Mouse (Mus musculus): ENCODE results near the gene Rap1gap2. TPM values are rescaled to one million over a fixed set of nuclear protein-coding genes. Genes with fewer than 3 reads are reported as not detected.

Gene Rap1gap2
- polyA plus RNA-seq, 1 experiment, result 7.3 TPM

DNA sequence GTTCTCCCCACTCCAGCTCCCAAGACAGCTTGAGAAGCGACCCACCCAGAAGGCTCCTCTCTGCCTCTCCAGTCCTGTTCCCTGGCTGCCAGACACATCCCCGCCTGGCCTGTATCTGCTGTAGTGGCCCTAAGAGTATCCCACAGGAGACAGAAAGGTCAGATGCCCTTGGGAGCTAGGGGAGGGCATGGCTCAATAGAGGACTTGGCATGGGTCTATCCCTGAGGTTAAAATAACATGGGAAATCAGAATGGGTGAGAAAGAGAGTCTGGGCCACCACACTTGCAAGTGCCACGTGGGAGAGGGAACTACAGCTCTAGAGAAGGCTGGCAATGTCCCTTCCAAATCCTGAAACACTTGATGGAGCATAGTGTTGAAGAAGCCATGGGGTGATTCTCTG lies 152.3 kb downstream of the Rap1gap2 start:
- Histone ChIP-seq H3K4me1 (ENCODE audit: control insufficient read depth, insufficient read depth, low read length) (no peaks in the 10 kb centered on the region), H3K4me3 (ENCODE audit: insufficient read depth, low read length) (no peak overlapping the region), H3K27ac (ENCODE audit: insufficient read depth, low read length) (no peak overlapping the region)
- TF ChIP-seq POLR2A (IDR thresholded peaks at IDR 0.05; ENCODE audit: low read depth, low read length) (no peak), CTCF (IDR thresholded peaks at IDR 0.05; ENCODE audit: borderline replicate concordance, insufficient read depth, low read length) (no peak)

DNA sequence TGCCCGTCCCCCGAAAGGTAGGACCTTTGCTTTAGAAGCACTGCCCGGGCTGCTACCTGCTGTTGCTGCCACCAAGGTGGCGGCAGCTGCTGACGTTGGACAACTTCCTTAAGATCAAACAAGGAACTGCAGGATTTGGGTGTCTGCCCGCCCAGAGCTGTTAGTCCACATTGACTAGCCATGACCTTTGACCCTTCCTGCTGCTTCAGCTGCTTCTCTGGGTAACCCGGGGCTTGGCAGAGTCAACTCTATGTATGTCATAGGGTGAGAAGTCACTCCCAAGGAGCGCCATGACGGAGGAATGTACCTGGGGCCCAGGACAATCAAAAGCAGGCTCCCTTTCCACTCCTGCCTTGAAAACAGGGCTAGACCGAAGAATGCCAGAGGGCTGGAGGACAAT lies 153.5 kb downstream of the Rap1gap2 start:
- Histone ChIP-seq H3K27ac (ENCODE audit: insufficient read depth, low read length) (no peak overlapping the region), H3K4me3 (ENCODE audit: insufficient read depth, low read length) (no peak overlapping the region), H3K4me1 (ENCODE audit: control insufficient read depth, insufficient read depth, low read length) (no peaks in the 10 kb centered on the region)
- no peak for TF ChIP-seq CTCF (IDR thresholded peaks at IDR 0.05; ENCODE audit: borderline replicate concordance, insufficient read depth, low read length)
- TF ChIP-seq POLR2A (IDR thresholded peaks at IDR 0.05; ENCODE audit: low read depth, low read length), result no peak

DNA sequence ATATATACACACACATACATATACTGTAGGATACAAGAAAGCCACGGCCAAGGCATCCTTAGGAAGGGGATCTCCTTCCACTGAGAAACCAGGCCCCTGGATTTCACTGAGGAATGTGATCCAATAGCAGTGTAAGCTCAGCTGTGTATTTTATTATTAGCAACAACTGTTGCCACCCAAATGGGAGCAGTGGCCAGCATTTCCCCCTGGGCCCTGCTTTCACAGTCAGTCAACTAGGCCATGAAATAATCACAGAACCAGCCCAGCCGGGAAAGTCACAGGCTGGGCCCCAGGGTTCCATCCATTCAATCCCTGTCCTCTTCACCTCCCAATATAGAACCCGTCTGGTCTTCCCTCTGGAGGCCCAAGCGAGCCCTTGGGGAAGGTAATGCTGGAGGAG lies 162.2 kb downstream of the Rap1gap2 start:
- Histone ChIP-seq H3K4me3 (ENCODE audit: insufficient read depth, low read length) (no peak overlapping the region), H3K4me1 (ENCODE audit: control insufficient read depth, insufficient read depth, low read length) (no peaks in the 10 kb centered on the region; the same call in 1 of the 2 replicates), H3K27ac (ENCODE audit: insufficient read depth, low read length) (no peak overlapping the region)
- TF ChIP-seq CTCF (IDR thresholded peaks at IDR 0.05; ENCODE audit: borderline replicate concordance, insufficient read depth, low read length) (no peak), POLR2A (IDR thresholded peaks at IDR 0.05; ENCODE audit: low read depth, low read length) (no peak)

DNA sequence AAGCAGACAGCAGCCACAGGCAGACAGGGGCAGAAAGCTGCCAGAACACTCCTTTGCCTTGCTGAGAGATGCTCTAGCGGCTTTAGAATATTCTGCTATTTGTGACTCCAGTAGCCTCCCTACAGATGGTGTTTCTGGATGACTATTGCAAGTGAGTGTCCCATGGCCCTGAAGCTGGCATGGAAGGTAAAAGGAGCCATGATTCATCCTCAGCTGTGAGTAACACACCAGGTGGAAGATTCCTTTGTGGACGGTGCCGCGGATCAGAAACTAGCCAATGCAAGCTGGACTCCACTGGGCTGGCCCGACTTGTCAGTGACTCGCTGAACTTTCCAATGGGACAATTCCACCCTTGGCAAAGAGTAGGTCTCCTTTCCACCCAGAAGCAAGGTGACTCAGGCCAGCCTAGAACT lies 162.7 kb downstream of the Rap1gap2 start:
- Histone ChIP-seq H3K4me1 (ENCODE audit: control insufficient read depth, insufficient read depth, low read length) (no peaks in the 10 kb centered on the region; the same call in 1 of the 2 replicates), H3K4me3 (ENCODE audit: insufficient read depth, low read length) (no peak overlapping the region), H3K27ac (ENCODE audit: insufficient read depth, low read length) (no peak overlapping the region)
- TF ChIP-seq CTCF (IDR thresholded peaks at IDR 0.05; ENCODE audit: borderline replicate concordance, insufficient read depth, low read length) (no peak), POLR2A (IDR thresholded peaks at IDR 0.05; ENCODE audit: low read depth, low read length) (no peak)

DNA sequence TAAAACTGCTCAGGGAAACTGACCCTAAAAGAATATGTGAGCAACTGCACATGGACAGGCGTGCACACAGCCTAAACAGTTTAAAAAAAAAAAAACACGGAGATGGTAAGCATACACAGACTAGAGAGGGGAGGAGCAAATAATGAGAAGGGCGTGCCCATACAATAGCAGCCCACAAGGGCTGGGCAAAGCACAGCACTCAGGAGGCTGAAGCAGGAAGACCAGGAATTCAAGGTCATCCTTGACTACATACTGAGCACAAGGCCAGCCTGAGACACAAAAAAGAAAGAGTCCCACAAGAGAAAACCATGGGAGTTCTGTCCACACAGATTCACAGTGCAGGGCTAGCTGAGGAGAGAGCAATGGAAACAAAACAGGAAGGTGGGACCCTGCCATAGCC lies 165.1 kb downstream of the Rap1gap2 start:
- no peak overlapping the region for H3K4me3 ChIP-seq (ENCODE audit: insufficient read depth, low read length)

DNA sequence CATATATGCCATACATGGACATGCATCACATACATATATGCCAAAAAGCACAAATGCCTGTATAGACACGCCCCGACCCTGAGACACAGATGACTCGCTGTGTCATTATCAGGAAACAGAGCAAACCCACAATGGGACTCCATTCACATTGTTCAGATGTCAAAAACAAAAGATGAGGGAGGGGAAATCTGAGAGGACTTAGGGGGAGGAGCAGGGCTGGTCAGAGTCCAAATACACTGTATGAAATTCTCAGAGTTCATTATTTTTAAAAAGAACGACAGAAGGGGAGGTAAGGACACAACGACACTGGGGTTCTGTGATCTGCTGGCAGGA lies 166.8 kb downstream of the Rap1gap2 start:
- no peak for TF ChIP-seq POLR2A (IDR thresholded peaks at IDR 0.05; ENCODE audit: low read depth, low read length)
- no peak for TF ChIP-seq CTCF (IDR thresholded peaks at IDR 0.05; ENCODE audit: borderline replicate concordance, insufficient read depth, low read length)
- Histone ChIP-seq H3K4me3 (ENCODE audit: insufficient read depth, low read length) (no peak overlapping the region), H3K27ac (ENCODE audit: insufficient read depth, low read length) (peak overlapping the region; percentile 41; the same call in 1 of the 2 replicates), H3K4me1 (ENCODE audit: control insufficient read depth, insufficient read depth, low read length) (peaks cover 7% of the 10 kb centered on the region; the same call in 1 of the 2 replicates)

More for the DNA sequence above, 165.1 kb downstream of the Rap1gap2 start:
- no peak for TF ChIP-seq POLR2A (IDR thresholded peaks at IDR 0.05; ENCODE audit: low read depth, low read length)
- TF ChIP-seq CTCF (IDR thresholded peaks at IDR 0.05; ENCODE audit: borderline replicate concordance, insufficient read depth, low read length), result no peak
- Histone ChIP-seq H3K4me1 (ENCODE audit: control insufficient read depth, insufficient read depth, low read length) (peaks cover 7% of the 10 kb centered on the region; the same call in 1 of the 2 replicates), H3K27ac (ENCODE audit: insufficient read depth, low read length) (no peak overlapping the region)

DNA sequence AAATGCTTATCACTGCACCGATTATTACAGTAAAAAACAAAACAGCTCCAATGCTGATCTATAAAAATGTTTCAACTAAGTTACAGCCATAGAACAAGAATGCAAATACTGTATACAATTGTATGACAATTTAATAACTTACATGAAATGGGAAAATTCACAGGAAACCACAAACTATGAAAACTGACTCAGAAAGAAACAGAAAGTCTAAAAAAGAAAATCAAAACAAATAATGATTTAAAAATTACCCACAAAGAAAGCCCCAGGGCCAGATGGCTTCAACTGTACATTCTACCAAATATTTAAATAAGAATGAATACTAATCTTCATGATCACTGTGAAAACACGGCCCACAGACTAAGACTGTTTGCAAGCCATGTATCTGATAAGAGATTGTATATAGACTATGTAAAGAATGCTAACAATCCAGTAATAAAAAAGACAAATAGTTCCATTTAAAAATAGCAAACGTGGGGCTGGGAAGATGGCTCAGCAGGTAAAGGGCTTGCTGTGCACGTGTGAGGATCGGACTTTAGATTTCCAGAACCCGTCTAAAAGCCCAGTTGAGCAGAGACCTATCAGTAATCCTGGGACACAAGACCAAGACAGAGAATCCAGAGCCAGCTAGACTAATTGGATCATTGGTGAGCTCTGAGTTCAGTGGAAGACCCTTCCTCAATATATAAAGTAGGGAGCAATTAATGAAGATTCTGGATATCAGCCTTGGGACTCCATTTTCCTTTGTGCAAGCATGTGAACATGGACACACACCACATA lies 167.4 kb downstream of the Rap1gap2 start:
- Histone ChIP-seq H3K27ac (ENCODE audit: insufficient read depth, low read length) (peak overlapping the region; percentile 41; the same call in 1 of the 2 replicates), H3K4me3 (ENCODE audit: insufficient read depth, low read length) (no peak overlapping the region)
- TF ChIP-seq POLR2A (IDR thresholded peaks at IDR 0.05; ENCODE audit: low read depth, low read length), result no peak
- TF ChIP-seq CTCF (IDR thresholded peaks at IDR 0.05; ENCODE audit: borderline replicate concordance, insufficient read depth, low read length), result no peak

DNA sequence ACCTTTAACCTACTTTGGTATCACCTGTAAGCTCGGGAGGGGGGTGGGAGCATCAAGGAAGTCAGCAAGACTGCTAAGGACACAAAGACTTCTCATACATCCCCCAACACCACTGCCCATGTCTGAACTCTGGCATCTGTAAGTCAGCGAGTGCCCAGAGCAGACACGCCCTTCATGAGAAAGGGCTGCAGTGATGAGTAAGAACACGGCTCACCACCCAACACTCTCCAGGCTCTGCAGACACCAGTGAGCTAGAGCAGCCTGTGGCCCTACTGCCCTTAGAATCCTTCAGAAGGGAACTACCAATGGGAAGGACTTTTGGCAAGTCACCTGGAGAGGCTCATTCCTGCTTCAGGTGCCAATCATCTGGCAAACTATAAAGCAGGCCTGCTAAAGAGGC lies 168.3 kb downstream of the Rap1gap2 start:
- H3K4me1 ChIP-seq (ENCODE audit: control insufficient read depth, insufficient read depth, low read length), result peaks cover 7% of the 10 kb centered on the region; the same call in 1 of the 2 replicates
- H3K4me3 ChIP-seq (ENCODE audit: insufficient read depth, low read length), result no peak overlapping the region
- H3K27ac ChIP-seq (ENCODE audit: insufficient read depth, low read length), result peak overlapping the region; percentile 6; the same call in 1 of the 2 replicates
- TF ChIP-seq CTCF (IDR thresholded peaks at IDR 0.05; ENCODE audit: borderline replicate concordance, insufficient read depth, low read length) (no peak), POLR2A (IDR thresholded peaks at IDR 0.05; ENCODE audit: low read depth, low read length) (no peak)

More for the DNA sequence above, 167.4 kb downstream of the Rap1gap2 start:
- peaks cover 7% of the 10 kb centered on the region; the same call in 1 of the 2 replicates for H3K4me1 ChIP-seq (ENCODE audit: control insufficient read depth, insufficient read depth, low read length)

GRCm38 (mm10) chr11:74440112-74440511 lies 170.6 kb downstream of the Rap1gap2 start:
- no peak for TF ChIP-seq POLR2A (IDR thresholded peaks at IDR 0.05; ENCODE audit: low read depth, low read length)
- Histone ChIP-seq H3K4me3 (ENCODE audit: insufficient read depth, low read length) (no peak overlapping the region), H3K27ac (ENCODE audit: insufficient read depth, low read length) (no peak overlapping the region), H3K4me1 (ENCODE audit: control insufficient read depth, insufficient read depth, low read length) (peaks cover 7% of the 10 kb centered on the region; the same call in 1 of the 2 replicates)

DNA sequence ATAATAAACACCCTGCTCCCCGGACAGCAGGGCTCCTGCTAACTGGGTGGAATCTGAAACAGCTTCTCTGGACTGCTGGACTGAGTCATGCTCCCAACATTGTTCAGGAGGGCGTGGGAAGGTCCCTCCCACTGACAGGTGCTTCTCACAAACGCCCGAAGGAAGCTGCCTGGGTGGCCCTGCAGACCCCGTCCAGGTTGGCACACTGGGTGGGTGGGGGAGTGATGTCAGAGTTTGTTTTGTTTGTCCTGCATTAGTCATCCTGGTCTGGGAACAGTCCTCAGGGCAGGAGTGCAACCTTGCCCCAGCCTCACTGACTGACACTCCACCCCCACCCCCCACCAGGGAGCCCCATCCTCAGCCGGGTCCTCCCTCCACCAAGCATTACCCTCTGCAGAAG lies 171.5 kb downstream of the Rap1gap2 start:
- no peak overlapping the region for H3K4me3 ChIP-seq (ENCODE audit: insufficient read depth, low read length)
- TF ChIP-seq CTCF (IDR thresholded peaks at IDR 0.05; ENCODE audit: borderline replicate concordance, insufficient read depth, low read length), result no peak
- no peak for TF ChIP-seq POLR2A (IDR thresholded peaks at IDR 0.05; ENCODE audit: low read depth, low read length)
- peaks cover 7% of the 10 kb centered on the region; the same call in 1 of the 2 replicates for H3K4me1 ChIP-seq (ENCODE audit: control insufficient read depth, insufficient read depth, low read length)
- no peak overlapping the region for H3K27ac ChIP-seq (ENCODE audit: insufficient read depth, low read length)
